Mouse (Mus musculus) midbrain, embryonic 12.5 days (tissue): ENCODE measurements around the gene Fli1. TPM values are rescaled to one million over a fixed set of nuclear protein-coding genes. Genes with fewer than 3 reads are reported as not detected.

ENCODE experiments used
- ATAC-seq: fragments of 200-750 bp; cut with Nextera tagmentation; 2 replicates; pipeline ENCODE4 v1.8.0; 2017; ENCODE audit warnings: low read depth, moderate TSS enrichment, moderate library complexity; ENCODE audit not compliant: low FRiP score
- H3K27ac ChIP-seq: fragments of 300-500 bp; sonication (generic); replicated peaks from 2 replicates; pipeline ENCODE4 v1.5.1; 2016; ENCODE audit warnings: mild to moderate bottlenecking
- H3K27me3 ChIP-seq: fragments of 300-500 bp; sonication (generic); 2 replicates; pipeline ENCODE4 v1.6.1; 2016; ENCODE audit warnings: mild to moderate bottlenecking
- H3K36me3 ChIP-seq: fragments of 300-500 bp; sonication (generic); 2 replicates; pipeline ENCODE4 v1.6.1; 2016
- H3K4me1 ChIP-seq: fragments of 300-500 bp; sonication (generic); 2 replicates; pipeline ENCODE4 v1.6.1; 2016
- H3K4me2 ChIP-seq: fragments of 300-500 bp; sonication (generic); replicated peaks from 2 replicates; pipeline ENCODE4 v1.6.1; 2016; ENCODE audit warnings: mild to moderate bottlenecking, moderate library complexity
- H3K4me3 ChIP-seq: fragments of 300-500 bp; sonication (generic); 2 replicates; pipeline ENCODE4 v1.5.1; 2016; ENCODE audit warnings: mild to moderate bottlenecking
- H3K9ac ChIP-seq: fragments of 300-500 bp; sonication (generic); replicated peaks from 2 replicates; pipeline ENCODE4 v1.6.1; 2016; ENCODE audit warnings: mild to moderate bottlenecking, moderate library complexity
- H3K9me3 ChIP-seq: fragments of 300-500 bp; sonication (generic); 2 replicates; pipeline ENCODE4 v1.6.1; 2016; ENCODE audit warnings: mild to moderate bottlenecking
- WGBS: fragments of 180-500 bp; shearing (Covaris S2); methylation state at CpG from one replicate; pipeline ENCODE4 v1.1.7; 2016; 5-methylcytosine and 5-hydroxymethylcytosine counted together
- polyA plus RNA-seq: library from polyadenylated mRNA; unstranded; fragments of >200 nt; fragmentation: Nextera tagmentation; extraction: Ambion mirVana; gene quantifications from 2 replicates; pipeline ENCODE4 v1.2.1, GENCODE M21; 2016

Fli1 gene
- polyA plus RNA-seq, 1 experiment from 2014 or later: 11.0 TPM

DNA sequence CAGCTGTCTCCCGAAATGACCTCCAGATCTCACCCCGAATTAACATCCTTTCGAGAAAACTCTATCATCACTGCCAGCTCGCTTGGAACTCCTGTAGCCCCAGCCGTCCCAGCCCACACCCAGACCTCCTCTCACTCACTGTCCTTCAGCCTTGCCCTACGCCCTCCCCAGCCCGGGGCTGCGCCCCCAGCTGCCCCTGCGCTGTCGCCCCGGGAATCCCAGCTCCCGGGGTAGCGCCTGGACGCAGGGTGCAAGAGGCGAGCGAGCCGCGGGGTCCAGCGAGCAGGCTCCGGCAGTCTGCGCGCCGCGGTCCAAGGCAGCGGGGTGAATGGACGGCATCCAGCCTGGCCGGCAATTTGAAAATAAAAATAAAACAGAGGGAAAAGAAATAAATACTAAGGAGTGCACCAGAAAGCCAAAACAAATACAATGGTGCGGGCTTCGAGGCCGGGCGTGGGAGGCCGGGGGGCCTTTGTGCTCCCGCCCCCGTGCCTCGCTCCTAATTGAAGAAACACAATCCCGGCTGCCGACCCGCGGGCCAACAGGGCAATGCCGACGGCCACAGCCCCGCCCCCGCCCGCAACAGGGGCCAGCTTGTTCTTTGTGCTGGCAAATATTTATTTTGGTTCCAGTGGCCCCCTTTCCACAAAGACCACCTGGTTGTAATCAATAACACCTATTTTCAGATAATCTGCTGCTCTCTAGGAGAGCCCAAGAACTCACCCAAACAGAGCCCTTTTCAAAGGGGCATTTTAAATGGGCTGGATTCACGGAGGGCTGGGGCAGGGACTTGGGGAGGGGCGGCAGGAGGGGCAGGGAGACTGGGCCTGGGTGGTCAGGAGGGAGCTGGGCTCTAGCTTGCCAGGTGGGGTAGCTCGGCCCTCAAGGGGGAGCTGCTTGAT is 133.3 kb downstream of the Fli1 start:
- Histone ChIP-seq H3K9ac (peak overlapping the region; percentile 63), H3K4me1 (peaks cover 11% of the 10 kb centered on the region), H3K36me3 (no peaks in the 10 kb centered on the region), H3K27ac (no peak overlapping the region), H3K4me2 (peak overlapping the region; percentile 95), H3K27me3 (peaks cover 52% of the 10 kb centered on the region), H3K9me3 (no peaks in the 10 kb centered on the region), H3K4me3 (peak overlapping the region; percentile 50)
- ATAC-seq: peak; percentile 59
- WGBS: under 1% methylated on average over 47 of the region's 47 CpGs

DNA sequence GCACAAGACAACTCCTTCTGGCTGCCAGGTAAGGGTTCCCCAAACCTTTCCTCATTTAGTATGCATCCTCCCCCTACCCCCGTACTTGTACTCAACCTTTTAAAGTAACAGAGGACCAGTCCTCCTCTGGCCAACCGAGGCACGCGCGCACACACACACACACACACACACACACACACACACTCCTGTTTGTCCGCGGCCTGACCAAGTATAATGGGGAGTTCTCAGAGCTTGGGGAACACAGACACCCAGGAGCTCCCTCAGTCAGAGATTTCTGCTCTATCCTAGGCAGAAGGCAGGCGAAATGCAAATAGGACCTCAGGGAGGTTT is 134.0 kb downstream of the Fli1 start:
- Histone ChIP-seq H3K27me3 (peaks cover 49% of the 10 kb centered on the region), H3K36me3 (no peaks in the 10 kb centered on the region), H3K27ac (no peak overlapping the region), H3K4me2 (peak overlapping the region; percentile 95), H3K9me3 (no peaks in the 10 kb centered on the region), H3K9ac (peak overlapping the region; percentile 63; the same call in 1 of the 2 replicates), H3K4me1 (peaks cover 11% of the 10 kb centered on the region), H3K4me3 (peak overlapping the region; percentile 50)
- ATAC-seq: peak; percentile 56
- WGBS: 7% methylated on average over 8 of the region's 8 CpGs

DNA sequence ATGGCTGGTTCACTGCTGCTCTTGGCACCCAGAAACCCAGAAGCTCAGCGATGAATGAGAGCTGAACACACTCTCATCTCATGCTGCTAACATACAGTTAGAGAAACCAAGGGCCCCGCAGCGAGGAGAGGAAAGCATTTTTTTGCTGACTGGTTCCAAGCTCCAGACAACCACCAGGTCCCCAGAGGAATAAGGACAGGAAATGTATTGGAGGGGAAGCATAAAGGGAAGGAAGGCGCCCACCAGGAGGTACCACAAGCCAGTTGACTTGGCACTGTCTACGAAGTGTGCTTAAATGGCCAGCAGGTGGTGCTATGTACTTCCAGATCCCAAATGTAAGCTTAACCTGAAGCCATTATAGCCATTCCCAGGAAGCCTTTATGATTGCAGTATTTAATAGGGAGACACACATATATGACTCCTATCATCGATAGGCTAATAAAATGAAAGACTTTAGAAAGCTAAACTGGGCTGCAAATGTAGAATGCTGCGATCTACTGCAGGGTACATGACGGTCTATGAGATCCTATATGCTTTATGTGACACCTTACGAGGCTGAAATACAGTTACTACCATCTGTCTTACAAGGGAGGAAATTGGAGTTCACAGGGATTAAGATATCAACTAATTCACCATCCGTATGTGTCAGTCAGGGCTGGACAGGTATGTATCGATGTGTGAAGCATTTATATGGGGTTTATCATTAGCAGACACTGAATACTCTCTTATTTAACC is 137.3 kb downstream of the Fli1 start:
- Histone ChIP-seq H3K9ac (no peak overlapping the region), H3K4me3 (no peak overlapping the region), H3K27ac (no peak overlapping the region), H3K9me3 (no peaks in the 10 kb centered on the region), H3K4me1 (peaks cover 11% of the 10 kb centered on the region), H3K36me3 (no peaks in the 10 kb centered on the region), H3K4me2 (no peak overlapping the region), H3K27me3 (peaks cover 32% of the 10 kb centered on the region)
- WGBS: 45% methylated on average over 11 of the region's 11 CpGs
- ATAC-seq: no peak; the same call in 1 of the 2 replicates

DNA sequence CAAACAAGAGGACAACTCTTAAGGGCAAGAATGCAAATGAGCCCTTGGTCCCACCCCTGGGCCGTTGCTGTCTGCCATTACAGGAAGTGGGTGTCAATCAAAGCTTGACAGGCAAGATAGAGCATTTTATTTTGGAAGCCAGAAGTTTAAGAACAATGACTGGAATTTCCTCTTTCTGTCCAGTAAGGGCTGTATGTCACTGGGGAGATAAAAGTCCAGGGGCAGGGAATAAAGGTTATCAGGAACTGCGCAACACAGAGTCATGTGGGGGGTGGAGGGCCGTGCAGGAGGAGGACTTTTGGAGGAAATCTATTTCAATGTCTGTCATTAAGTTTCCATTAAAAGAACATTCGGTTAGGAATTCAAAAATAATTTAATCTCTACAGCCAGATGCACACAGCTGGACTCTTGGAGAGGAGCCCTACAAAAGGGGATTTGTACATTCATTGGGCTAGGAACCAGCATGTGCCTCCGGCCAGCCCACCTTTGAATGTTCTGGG is 141.9 kb downstream of the Fli1 start:
- Histone ChIP-seq H3K27me3 (no peaks in the 10 kb centered on the region), H3K9ac (no peak overlapping the region), H3K4me1 (no peaks in the 10 kb centered on the region), H3K27ac (no peak overlapping the region), H3K4me2 (no peak overlapping the region), H3K4me3 (no peak overlapping the region), H3K9me3 (no peaks in the 10 kb centered on the region), H3K36me3 (no peaks in the 10 kb centered on the region)
- 76% methylated on average over 5 of the region's 5 CpGs for WGBS
- ATAC-seq: no peak

DNA sequence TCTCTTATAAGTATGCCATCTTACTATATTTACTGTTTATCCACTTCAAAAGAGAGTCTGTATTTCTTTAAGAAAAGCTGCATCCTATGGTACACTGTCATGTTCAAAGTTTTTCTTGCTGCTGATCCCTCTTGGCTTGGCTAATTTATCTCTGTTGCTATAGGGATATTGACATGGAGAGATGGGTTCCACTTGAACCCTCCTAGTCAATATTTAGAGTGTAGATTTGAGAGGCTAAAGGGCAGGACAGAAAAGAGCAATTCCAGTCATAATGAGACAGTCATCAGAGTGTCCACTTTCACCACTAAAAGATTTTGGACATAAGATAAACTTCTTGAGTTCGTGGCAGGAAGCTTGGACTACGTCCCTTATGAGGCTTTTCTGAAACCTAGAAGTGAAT is 142.4 kb downstream of the Fli1 start:
- Histone ChIP-seq H3K4me2 (no peak overlapping the region), H3K4me3 (no peak overlapping the region), H3K27ac (no peak overlapping the region), H3K36me3 (no peaks in the 10 kb centered on the region), H3K4me1 (no peaks in the 10 kb centered on the region), H3K9me3 (no peaks in the 10 kb centered on the region), H3K27me3 (no peaks in the 10 kb centered on the region), H3K9ac (no peak overlapping the region)
- 80% methylated on average over 2 of the region's 2 CpGs for WGBS
- ATAC-seq: no peak

DNA sequence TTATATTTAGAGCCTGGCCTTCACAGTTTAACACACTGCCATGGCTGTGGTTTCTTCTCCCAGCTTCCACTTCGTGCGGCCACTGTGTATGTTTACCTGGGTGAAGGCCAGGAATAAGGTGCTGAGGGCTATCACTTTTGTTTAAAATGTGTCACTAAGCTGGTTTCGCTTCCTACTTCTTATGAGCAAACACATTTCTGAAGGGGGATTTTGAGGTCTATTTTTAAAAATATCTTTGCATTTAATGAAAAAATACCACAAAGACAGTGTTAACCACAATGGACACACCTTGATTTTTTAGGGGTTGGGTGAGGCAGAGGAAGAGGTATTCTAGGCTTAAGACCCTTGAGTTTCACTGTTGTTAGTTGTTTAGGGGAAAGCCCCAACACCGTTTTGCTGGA is 147.9 kb downstream of the Fli1 start:
- Histone ChIP-seq H3K27me3 (no peaks in the 10 kb centered on the region), H3K36me3 (no peaks in the 10 kb centered on the region), H3K9ac (no peak overlapping the region), H3K4me3 (no peak overlapping the region), H3K27ac (no peak overlapping the region), H3K4me2 (no peak overlapping the region), H3K4me1 (no peaks in the 10 kb centered on the region), H3K9me3 (no peaks in the 10 kb centered on the region)
- WGBS: 89% methylated on average over 4 of the region's 4 CpGs
- ATAC-seq: no peak

DNA sequence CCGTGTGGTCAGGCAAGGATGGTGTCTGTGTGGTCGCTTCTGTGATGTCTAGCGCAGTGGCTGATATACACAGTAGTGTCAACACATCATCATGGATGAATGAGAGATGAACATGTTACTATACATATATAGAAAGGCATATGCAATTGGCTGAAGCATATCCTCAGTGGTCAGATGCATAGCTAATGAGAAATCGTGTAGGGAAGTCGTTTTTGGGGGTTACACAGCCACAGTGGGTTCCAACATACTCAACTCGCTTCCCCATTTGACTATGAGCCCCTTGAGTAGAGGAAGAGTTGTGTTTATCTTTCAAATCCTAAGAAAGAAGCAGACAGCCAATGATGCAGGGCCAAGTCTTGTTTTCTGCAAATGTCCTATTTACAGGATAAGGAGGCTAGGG is 149.9 kb downstream of the Fli1 start:
- Histone ChIP-seq H3K27me3 (0 out of 2 replicates have a peak, but pooled peaks cover under 1% of the 10 kb centered on the region), H3K4me1 (no peaks in the 10 kb centered on the region), H3K9me3 (no peaks in the 10 kb centered on the region), H3K36me3 (no peaks in the 10 kb centered on the region), H3K4me3 (no peak overlapping the region), H3K27ac (no peak overlapping the region), H3K4me2 (no peak overlapping the region), H3K9ac (no peak overlapping the region)
- no peak for ATAC-seq
- 83% methylated on average over 6 of the region's 6 CpGs for WGBS

DNA sequence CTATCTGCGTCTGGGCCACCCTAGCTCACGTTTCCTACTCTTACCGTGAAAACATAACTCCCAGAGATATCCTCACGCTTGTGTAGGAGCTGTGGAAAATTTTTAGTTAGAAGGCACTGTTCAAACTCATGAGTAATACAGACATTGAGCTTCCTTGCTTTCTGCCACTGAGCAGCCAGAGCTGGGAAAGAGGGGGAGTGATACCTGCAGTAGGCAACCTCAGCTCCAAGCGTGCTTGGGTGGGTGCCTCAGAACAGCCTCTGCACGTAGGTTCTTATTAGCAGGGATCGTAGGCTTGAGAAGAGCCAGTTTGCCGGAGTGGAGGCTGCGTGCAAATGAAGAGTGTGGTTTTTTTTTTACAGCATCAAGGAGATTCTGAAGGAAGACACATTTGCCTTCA is 151.0 kb downstream of the Fli1 start:
- H3K36me3 ChIP-seq: no peaks in the 10 kb centered on the region
- 90% methylated on average over 9 of the region's 9 CpGs for WGBS
- H3K27me3 ChIP-seq: 0 out of 2 replicates have a peak, but pooled peaks cover 4% of the 10 kb centered on the region
- H3K4me3 ChIP-seq: no peak overlapping the region
- H3K9me3 ChIP-seq: no peaks in the 10 kb centered on the region
- H3K9ac ChIP-seq: no peak overlapping the region
- no peak for ATAC-seq
- no peak overlapping the region for H3K4me2 ChIP-seq
- H3K4me1 ChIP-seq: no peaks in the 10 kb centered on the region
- H3K27ac ChIP-seq: no peak overlapping the region

DNA sequence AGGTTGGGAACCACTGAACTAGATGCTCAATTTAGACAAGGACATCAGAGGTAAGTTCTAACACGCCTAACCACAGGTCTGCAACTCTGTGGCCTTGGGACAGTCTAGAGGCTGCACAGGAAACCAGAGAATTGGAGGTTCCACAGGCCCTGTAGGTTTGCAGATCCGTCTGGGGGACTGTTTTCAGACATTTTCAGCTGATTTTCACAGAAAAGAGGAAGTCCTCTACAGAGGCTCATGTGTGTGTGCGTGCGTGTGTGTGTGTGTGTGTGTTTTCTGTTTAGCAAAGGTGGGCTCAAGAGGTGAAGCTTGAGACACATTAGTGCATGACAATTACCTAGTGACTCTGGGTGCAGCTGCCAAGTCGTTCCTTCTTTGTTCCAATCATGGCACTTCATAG is 151.6 kb downstream of the Fli1 start:
- WGBS: 73% methylated on average over 5 of the region's 5 CpGs
- Histone ChIP-seq H3K27ac (no peak overlapping the region), H3K9me3 (no peaks in the 10 kb centered on the region), H3K4me1 (no peaks in the 10 kb centered on the region), H3K9ac (no peak overlapping the region), H3K27me3 (0 out of 2 replicates have a peak, but pooled peaks cover 4% of the 10 kb centered on the region), H3K4me3 (no peak overlapping the region), H3K4me2 (no peak overlapping the region), H3K36me3 (no peaks in the 10 kb centered on the region)
- ATAC-seq: no peak

DNA sequence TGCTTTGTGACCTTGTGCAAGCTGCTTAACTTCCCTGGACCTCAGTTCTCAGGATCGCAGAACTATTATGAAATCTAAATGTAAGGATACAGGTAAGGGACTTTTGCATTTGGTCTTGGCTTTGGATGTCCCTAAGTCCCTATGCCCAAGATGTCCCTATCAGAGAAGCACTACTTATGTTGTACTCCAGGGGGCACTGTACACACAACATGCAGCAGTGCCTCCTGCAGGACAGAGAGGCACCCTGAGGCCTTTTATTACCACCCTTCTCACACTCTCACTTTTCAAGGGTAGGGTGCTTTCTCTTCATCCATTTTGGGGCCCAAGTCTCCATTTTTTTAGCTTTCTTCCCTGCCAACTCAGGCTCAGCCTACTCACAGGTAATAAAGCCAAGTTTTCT is 154.5 kb downstream of the Fli1 start:
- no peaks in the 10 kb centered on the region for H3K4me1 ChIP-seq
- H3K27me3 ChIP-seq: 0 out of 2 replicates have a peak, but pooled peaks cover 4% of the 10 kb centered on the region
- H3K9ac ChIP-seq: no peak overlapping the region
- H3K4me2 ChIP-seq: no peak overlapping the region
- H3K4me3 ChIP-seq: no peak overlapping the region
- no peak for ATAC-seq
- 88% methylated on average over 1 of the region's 1 CpGs for WGBS
- no peaks in the 10 kb centered on the region for H3K9me3 ChIP-seq
- H3K27ac ChIP-seq: no peak overlapping the region
- no peaks in the 10 kb centered on the region for H3K36me3 ChIP-seq

DNA sequence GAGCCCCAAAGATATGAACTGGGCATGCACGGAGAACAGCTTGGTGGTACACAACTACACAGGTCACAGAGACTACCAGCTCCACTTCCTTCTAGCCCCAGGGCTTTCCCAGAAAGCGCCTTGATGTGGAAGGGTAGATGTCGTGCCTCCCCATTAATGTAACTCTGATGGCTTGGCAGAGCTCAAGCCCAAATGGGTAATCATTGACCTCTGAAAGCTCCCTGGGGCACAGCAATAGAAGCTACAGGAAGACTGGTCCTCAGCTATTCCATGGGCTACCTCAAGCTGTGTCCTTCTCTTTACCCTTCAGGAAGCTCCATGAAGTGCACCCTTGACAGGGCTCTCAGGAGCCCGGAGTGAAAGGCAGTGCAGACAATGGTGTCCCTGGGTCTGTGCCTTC is 157.8 kb downstream of the Fli1 start:
- H3K4me1 ChIP-seq: no peaks in the 10 kb centered on the region
- 82% methylated on average over 4 of the region's 4 CpGs for WGBS
- no peak for ATAC-seq
- H3K4me2 ChIP-seq: no peak overlapping the region
- H3K27ac ChIP-seq: no peak overlapping the region
- no peak overlapping the region for H3K9ac ChIP-seq
- H3K36me3 ChIP-seq: no peaks in the 10 kb centered on the region
- no peaks in the 10 kb centered on the region for H3K9me3 ChIP-seq
- H3K27me3 ChIP-seq: 0 out of 2 replicates have a peak, but pooled peaks cover 4% of the 10 kb centered on the region
- no peak overlapping the region for H3K4me3 ChIP-seq
